Mouse (Mus musculus) heart, embryonic 11.5 days (tissue): ENCODE results near the gene Krt86. TPM values are rescaled to one million over a fixed set of nuclear protein-coding genes. Genes with fewer than 3 reads are reported as not detected.
A peak's percentile ranks its signal among the peaks of the same experiment; 100 is the strongest.

Experiments
- ATAC-seq: fragments of 200-750 bp; cut with Nextera tagmentation; replicated peaks from 2 replicates; pipeline ENCODE4 v1.8.0; 2017; ENCODE audit warnings: moderate library complexity; ENCODE audit not compliant: insufficient number of reproducible peaks, low FRiP score, low TSS enrichment
- H3K27ac ChIP-seq: fragments of 300-500 bp; sonication (generic); 2 replicates; pipeline ENCODE4 v1.5.1; 2014; ENCODE audit warnings: mild to moderate bottlenecking, low read depth, low read length
- H3K27me3 ChIP-seq: fragments of 300-500 bp; sonication (generic); 2 replicates; pipeline ENCODE4 v1.6.1; 2014; ENCODE audit warnings: mild to moderate bottlenecking, low read length, mixed read lengths; ENCODE audit not compliant: control insufficient read depth, insufficient read depth
- H3K36me3 ChIP-seq: fragments of 300-500 bp; sonication (generic); 2 replicates; pipeline ENCODE4 v1.6.1; 2014; ENCODE audit warnings: mild to moderate bottlenecking, low read length, moderate library complexity, mixed read lengths; ENCODE audit not compliant: control insufficient read depth, insufficient read depth
- H3K4me1 ChIP-seq: fragments of 300-500 bp; sonication (generic); 2 replicates; pipeline ENCODE4 v1.6.1; 2014; ENCODE audit warnings: low read length; ENCODE audit not compliant: control insufficient read depth, insufficient read depth
- H3K4me2 ChIP-seq: fragments of 300-500 bp; sonication (generic); 2 replicates; pipeline ENCODE4 v1.6.1; 2014; ENCODE audit warnings: mild to moderate bottlenecking, moderate library complexity
- H3K4me3 ChIP-seq: fragments of 300-500 bp; sonication (generic); 2 replicates; pipeline ENCODE4 v1.5.1; 2014; ENCODE audit warnings: low read depth, low read length
- H3K9ac ChIP-seq: fragments of 300-500 bp; sonication (generic); 2 replicates; pipeline ENCODE4 v1.6.1; 2014; ENCODE audit warnings: mild to moderate bottlenecking, low read depth, low read length, moderate library complexity
- H3K9me3 ChIP-seq: fragments of 300-500 bp; sonication (generic); replicated peaks from 2 replicates; pipeline ENCODE4 v1.6.1; 2016; ENCODE audit warnings: low read length; ENCODE audit not compliant: control insufficient read depth
- WGBS: fragments of 180-500 bp; shearing (Covaris S2); extraction: QIAGEN DNeasy Blood & Tissue Kit; methylation state at CpG from one replicate; pipeline ENCODE4 v1.1.7; 2014; ENCODE audit not compliant: insufficient replicate concordance; 5-methylcytosine and 5-hydroxymethylcytosine counted together
- polyA plus RNA-seq: library from polyadenylated mRNA; unstranded; fragments of >200 nt; fragmentation: Nextera tagmentation; extraction: Ambion mirVana; gene quantifications from 2 replicates; pipeline ENCODE4 v1.2.1, GENCODE M21; 2014

Krt86 gene
- not detected in 2 replicates for polyA plus RNA-seq

DNA sequence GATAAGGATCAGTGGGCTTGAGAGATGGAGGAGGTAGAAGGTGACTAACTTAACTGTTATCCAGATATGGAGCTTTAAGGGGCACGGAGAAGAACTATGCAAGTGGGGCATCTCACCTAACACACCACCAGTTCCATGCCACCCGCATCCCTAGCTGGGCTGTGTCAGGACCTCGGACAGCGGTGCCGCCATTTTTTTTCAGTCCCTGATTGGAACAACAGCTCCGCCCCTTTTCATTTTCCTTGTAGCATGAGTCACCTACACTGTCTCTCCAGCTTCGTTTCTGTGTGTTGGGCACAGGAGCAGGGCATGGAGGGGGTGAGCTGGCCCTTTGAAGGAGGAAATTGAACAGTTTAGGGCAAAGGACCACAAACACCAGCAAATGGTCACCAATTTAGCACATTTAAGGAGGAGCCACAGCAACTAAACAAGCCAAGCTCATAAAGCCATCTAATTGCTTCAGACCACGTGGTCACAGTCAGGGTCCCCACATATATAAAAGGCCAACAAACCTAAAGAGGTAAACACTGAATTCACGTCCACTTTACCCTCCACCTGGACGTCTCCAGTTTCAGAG lies at the start of gene Krt86:
TSS of gene Krt86 (plus strand) at position 527 of the 577 bp plus-strand sequence.
- Histone ChIP-seq H3K9me3 (no peaks in the 10 kb centered on the region), H3K36me3 (no peaks in the 10 kb centered on the region), H3K4me2 (no peak within 1 kb of the TSS), H3K4me1 (no peaks in the 10 kb centered on the region), H3K27me3 (no peaks in the 10 kb centered on the region; the same call in 1 of the 2 replicates), H3K4me3 (no peak within 1 kb of the TSS), H3K9ac (no peak within 1 kb of the TSS), H3K27ac (no peak within 1 kb of the TSS)
- 23% methylated on average over 10 of the region's 10 CpGs for WGBS
- ATAC-seq, result no peak

DNA sequence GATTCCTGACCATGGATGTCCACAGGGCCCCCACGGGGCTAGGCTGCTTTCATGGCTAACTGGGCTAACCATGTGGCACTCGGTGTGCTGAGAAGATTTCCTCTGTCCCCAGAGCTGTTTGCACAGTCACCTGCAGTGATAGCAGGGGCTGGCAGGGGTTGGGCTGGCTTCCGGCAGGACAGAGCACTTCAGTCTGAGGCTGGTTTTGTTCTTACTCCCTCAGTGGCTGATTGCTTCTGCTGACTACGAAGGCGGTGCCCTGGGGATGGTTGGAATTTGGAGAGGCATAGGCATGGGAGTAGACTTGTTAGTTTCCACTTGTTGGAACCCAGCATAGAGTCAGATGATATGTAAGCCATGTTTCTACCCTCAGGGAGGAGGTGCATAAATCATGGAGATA lies 48.4 kb upstream of the Krt86 start:
- H3K9ac ChIP-seq, result no peak overlapping the region
- H3K9me3 ChIP-seq, result no peaks in the 10 kb centered on the region
- no peak overlapping the region for H3K4me2 ChIP-seq
- no peak for ATAC-seq
- no peak overlapping the region for H3K4me3 ChIP-seq
- H3K36me3 ChIP-seq, result no peaks in the 10 kb centered on the region
- no peak overlapping the region for H3K27ac ChIP-seq
- 22% methylated on average over 5 of the region's 5 CpGs for WGBS
- H3K27me3 ChIP-seq, result no peaks in the 10 kb centered on the region; the same call in 1 of the 2 replicates
- H3K4me1 ChIP-seq, result no peaks in the 10 kb centered on the region

DNA sequence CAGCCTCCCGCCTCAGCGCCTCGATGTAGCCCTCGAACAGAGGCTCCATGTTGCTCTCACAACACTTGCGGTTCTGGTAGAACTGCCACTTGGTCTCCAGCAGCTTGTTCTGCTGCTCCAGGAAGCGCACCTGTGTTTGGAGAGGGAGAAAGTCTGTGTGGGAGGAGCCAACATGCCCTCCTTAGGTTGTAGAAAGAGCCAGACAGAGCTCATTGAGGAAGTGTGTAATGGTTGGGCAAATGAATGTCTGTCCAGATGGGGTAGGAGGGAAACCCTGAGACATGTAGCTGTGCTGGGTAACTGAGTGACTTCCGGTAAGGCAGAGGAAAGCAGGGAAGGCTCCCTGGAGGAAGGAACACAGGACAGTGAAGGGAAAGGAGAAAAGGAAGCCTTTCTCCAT lies 36.7 kb upstream of the Krt86 start:
- peaks cover 39% of the 10 kb centered on the region for H3K27me3 ChIP-seq
- 76% methylated on average over 7 of the region's 7 CpGs for WGBS
- H3K4me2 ChIP-seq, result no peak overlapping the region
- no peaks in the 10 kb centered on the region for H3K36me3 ChIP-seq
- H3K9me3 ChIP-seq, result no peaks in the 10 kb centered on the region
- 0 out of 2 replicates have a peak, but pooled peaks cover 2% of the 10 kb centered on the region for H3K4me1 ChIP-seq
- no peak overlapping the region for H3K9ac ChIP-seq
- no peak overlapping the region for H3K4me3 ChIP-seq
- no peak overlapping the region for H3K27ac ChIP-seq
- no peak for ATAC-seq

DNA sequence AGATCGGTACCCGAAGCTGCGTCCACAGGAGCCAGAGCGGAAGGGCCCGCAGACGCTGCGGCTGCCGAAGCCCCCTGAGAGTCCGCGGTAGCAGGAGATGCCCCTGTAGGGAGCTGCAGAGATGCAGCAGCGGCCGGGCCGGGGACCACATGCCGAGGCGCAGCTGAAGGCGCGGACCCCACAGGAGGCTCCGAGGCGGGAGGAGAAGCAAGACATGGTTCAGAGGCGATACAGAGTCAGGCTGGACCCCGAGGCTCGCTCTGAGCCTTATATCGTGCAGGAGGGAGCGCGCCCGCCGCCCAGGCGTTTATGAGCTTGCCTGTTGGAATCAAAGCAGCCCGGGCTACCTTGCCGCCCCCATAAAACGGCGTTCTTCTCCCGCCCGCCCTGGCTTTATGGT lies 34.7 kb upstream of the Krt86 start, which contains the start of gene Krt87:
TSS of gene Krt87 (minus strand) at position 250 of the 400 bp plus-strand sequence.
- 0 out of 2 replicates have a peak within 1 kb of the TSS, but pooled peaks have one; percentile 34 for H3K9ac ChIP-seq
- peaks cover 39% of the 10 kb centered on the region for H3K27me3 ChIP-seq
- H3K36me3 ChIP-seq, result no peaks in the 10 kb centered on the region
- WGBS, result 1% methylated on average over 34 of the region's 34 CpGs
- H3K9me3 ChIP-seq, result no peaks in the 10 kb centered on the region
- H3K4me1 ChIP-seq, result 0 out of 2 replicates have a peak, but pooled peaks cover 2% of the 10 kb centered on the region
- no peak for ATAC-seq
- H3K4me2 ChIP-seq, result peak within 1 kb of the TSS; percentile 49
- peak within 1 kb of the TSS; percentile 20; the same call in 1 of the 2 replicates for H3K4me3 ChIP-seq
- H3K27ac ChIP-seq, result no peak within 1 kb of the TSS

DNA sequence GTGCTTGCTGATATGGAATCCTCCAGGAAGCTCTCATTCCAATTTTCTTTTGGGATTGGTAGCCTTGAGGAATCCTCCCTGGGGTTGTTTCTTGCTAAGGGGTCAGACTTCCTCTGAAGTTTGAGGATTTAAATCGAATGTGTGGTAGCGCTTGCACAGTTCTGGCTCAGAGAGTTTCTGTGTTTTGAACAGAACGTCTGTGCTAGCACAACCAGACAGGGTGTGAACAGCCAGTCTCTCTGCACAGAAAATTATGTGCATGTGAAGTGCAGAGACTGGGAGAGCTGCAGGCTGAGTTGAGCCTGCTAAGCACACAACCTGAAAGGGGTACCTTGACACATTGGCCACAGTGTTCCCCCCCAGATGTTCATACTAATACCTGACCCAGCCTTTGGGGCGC lies 32.4 kb upstream of the Krt86 start:
- peaks cover 39% of the 10 kb centered on the region for H3K27me3 ChIP-seq
- H3K4me3 ChIP-seq, result no peak overlapping the region
- 0 out of 2 replicates have a peak, but pooled peaks cover 2% of the 10 kb centered on the region for H3K4me1 ChIP-seq
- no peak for ATAC-seq
- no peak overlapping the region for H3K9ac ChIP-seq
- WGBS, result 72% methylated on average over 4 of the region's 4 CpGs
- no peak overlapping the region for H3K4me2 ChIP-seq
- no peaks in the 10 kb centered on the region for H3K36me3 ChIP-seq
- H3K9me3 ChIP-seq, result no peaks in the 10 kb centered on the region
- H3K27ac ChIP-seq, result no peak overlapping the region

DNA sequence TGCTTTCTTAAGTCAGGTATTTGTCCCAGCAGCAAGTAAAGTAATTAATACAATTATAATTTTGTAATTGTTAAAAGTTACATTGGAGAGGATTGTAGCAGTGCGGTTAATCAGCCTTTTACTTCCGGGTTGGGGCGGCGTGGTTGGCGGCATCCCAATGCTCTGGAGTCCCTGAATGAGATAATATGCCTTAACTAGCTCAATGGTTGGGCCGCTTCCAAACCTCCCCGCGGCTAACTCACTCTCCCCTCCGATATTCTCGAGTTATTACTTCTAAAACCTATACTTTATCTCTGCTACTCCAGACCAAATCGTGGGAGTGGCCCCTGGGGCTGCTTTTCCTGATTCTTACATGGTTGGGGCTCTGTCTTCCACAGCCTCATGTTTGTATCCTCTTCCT lies 26.7 kb upstream of the Krt86 start:
- Histone ChIP-seq H3K4me1 (no peaks in the 10 kb centered on the region), H3K4me3 (no peak overlapping the region), H3K4me2 (no peak overlapping the region), H3K9ac (no peak overlapping the region), H3K27ac (no peak overlapping the region), H3K27me3 (no peaks in the 10 kb centered on the region), H3K36me3 (no peaks in the 10 kb centered on the region), H3K9me3 (no peaks in the 10 kb centered on the region)
- no peak for ATAC-seq
- WGBS, result 62% methylated on average over 11 of the region's 11 CpGs

DNA sequence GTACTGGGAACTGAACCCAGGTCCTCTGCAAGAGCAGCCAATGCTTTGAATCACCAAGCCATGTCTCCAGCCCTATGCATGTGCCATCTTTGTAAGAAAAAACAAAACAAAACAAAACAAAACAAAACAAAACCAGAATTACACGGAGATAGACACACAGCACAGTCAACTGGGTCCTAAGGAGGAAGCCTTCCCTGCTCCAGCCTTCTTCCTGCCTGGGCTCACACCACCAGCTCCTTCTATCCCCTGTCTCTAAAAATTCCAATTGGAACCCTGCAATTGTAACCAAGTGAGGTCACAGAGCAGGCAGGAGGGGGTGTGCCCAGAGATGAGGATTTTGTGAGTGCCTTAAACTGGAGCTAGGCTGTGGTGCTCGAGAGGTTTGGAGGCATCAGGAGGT lies 25.8 kb upstream of the Krt86 start, which contains the start of gene Krt88:
TSS of gene Krt88 (plus strand) at position 301 of the 400 bp plus-strand sequence.
- Histone ChIP-seq H3K4me2 (no peak within 1 kb of the TSS), H3K4me1 (no peaks in the 10 kb centered on the region), H3K9me3 (no peaks in the 10 kb centered on the region), H3K4me3 (no peak within 1 kb of the TSS), H3K27me3 (no peaks in the 10 kb centered on the region), H3K9ac (no peak within 1 kb of the TSS), H3K27ac (no peak within 1 kb of the TSS), H3K36me3 (no peaks in the 10 kb centered on the region)
- WGBS, result 40% methylated on average over 2 of the region's 2 CpGs
- no peak for ATAC-seq

DNA sequence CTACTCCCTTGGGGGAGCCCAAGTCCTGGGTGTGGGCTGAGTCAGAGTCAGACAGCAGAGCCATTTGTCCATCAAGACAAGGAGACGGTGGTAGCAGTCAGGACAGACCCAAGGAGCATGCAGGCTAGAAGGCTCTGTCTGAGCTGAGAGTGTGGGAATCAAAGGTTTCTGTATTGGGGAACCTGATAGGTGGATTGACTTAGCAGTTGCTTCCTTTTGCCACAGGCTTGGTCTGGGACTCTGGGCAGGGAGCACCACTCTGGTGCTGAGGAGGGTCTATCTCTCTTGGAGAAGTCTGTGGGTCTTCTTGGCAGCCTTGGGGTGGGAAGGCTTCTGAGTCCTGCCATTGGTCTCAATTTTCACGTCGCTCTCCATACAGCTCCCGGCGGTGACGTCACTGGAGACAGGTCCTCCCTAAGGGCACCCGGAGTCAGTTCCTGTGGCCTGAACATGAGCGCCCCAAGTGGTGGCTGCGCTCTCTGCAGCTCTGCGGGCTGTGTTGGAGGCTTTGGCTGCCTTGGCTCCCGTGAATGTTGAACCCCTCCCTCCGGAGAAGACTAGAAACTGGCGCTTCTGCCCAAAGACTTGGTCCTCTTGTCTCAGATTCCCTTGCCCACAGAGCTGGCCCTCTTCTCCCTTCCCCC lies 20.1 kb upstream of the Krt86 start:
- Histone ChIP-seq H3K4me1 (no peaks in the 10 kb centered on the region; the same call in 1 of the 2 replicates), H3K36me3 (no peaks in the 10 kb centered on the region), H3K4me2 (peak overlapping the region; percentile 14; the same call in 1 of the 2 replicates), H3K4me3 (no peak overlapping the region), H3K9ac (no peak overlapping the region), H3K27me3 (no peaks in the 10 kb centered on the region), H3K27ac (no peak overlapping the region), H3K9me3 (0 out of 2 replicates have a peak, but pooled peaks cover 3% of the 10 kb centered on the region)
- WGBS, result 4% methylated on average over 13 of the region's 13 CpGs
- ATAC-seq, result 0 out of 2 replicates have a peak, but pooled peaks have one; percentile 46
